Mouse (Mus musculus): Measurements from ENCODE around the gene Cwc25.

Gene Cwc25

GRCm38 (mm10) chr11:97766154-97766881 lies at the start of gene Cwc25:
Cwc25 (minus strand) TSS chr11:97766556.
- in situ Hi-C loops (cut with MboI; ENCODE audit: unreplicated experiment in 2 of 2): no loop called here

- in situ Hi-C loops (cut with MboI; ENCODE audit: unreplicated experiment in 2 of 2): no loop called here
Observed at GRCm38 (mm10) chr11:97815736-97816135, 49.4 kb upstream of the Cwc25 start.

GRCm38 (mm10) chr11:97813746-97814515 lies 47.6 kb upstream of the Cwc25 start:
- in situ Hi-C loops (cut with MboI; ENCODE audit: unreplicated experiment in 2 of 2): no loop called here

GRCm38 (mm10) chr11:97813085-97813484 lies 46.7 kb upstream of the Cwc25 start:
- in situ Hi-C loops (cut with MboI; ENCODE audit: unreplicated experiment in 2 of 2): no loop called here

DNA sequence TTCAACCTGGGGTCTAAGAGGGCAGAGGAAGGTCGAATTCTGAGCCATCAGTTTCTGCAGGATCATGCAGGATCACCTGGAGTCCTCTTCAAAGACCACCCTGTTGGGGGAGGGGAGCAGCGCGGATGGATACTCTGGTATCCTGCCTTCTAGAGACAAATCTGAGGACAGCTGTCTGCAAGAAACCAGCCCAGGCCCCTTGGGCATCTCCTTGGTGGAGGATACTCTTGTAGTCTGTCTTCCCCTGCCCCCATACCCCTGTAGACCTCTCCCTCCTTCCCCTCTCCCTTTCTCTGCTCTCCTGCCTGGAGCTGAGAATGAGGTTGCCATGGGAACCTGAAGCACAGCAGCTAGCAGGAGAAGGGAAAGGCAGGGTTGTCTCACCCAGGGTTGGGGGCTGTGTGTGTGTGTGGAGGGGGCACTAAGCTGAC lies 46.1 kb upstream of the Cwc25 start:
- in situ Hi-C loops (cut with MboI; ENCODE audit: unreplicated experiment in 2 of 2): no loop called here

- in situ Hi-C loops (cut with MboI; ENCODE audit: unreplicated experiment in 2 of 2): no loop called here
Observed at GRCm38 (mm10) chr11:97811569-97812362, 45.4 kb upstream of the Cwc25 start.

- in situ Hi-C loops (cut with MboI; ENCODE audit: unreplicated experiment in 2 of 2): no loop called here
Observed at GRCm38 (mm10) chr11:97810970-97811369, 44.6 kb upstream of the Cwc25 start.

- in situ Hi-C loops (cut with MboI; ENCODE audit: unreplicated experiment in 2 of 2): no loop called here
Observed at GRCm38 (mm10) chr11:97810356-97810755, 44.0 kb upstream of the Cwc25 start.

DNA sequence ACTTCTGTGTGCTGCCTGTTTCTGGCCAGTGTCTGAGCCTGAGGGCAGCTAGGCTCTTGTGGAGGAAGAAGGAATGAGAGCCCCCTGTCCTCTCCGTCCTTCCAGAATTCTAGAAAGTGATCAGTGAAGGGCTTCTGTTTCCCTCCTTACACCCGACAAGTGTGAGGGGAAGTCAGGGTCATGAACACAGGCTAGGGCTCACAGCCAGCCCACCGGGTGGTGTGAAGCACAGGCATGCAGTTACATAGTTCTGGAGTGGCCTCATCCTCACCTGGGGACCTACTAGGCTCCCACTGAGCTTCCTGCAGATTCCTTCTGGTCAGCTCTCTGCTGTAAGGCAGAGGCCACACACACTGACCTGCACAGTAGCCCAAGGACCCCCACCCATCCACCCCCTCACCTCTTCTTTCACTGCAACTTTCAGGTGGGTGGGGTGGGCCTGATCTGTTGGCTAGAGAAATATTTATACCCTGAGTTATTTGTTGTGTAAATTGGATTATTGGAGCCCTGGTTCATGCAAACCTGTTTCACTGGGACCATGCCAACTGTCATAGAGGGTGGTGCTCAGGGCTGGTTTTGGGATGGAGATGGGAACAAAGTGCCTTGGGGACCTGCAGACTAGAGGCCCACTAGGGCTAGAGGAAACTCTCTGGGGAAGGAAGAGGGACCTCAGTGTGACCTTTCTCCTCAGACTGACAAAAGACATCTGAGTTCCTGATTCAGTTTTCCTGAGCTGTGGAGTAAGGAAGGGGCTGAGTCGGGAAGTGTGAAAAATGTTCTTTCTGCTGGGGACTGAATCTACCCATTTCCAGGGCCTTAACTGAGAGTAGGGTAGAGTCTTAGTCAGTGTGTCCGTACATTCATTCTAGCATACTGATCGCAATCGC lies 43.1 kb upstream of the Cwc25 start:
- in situ Hi-C loops (cut with MboI; ENCODE audit: unreplicated experiment in 2 of 2): no loop called here

DNA sequence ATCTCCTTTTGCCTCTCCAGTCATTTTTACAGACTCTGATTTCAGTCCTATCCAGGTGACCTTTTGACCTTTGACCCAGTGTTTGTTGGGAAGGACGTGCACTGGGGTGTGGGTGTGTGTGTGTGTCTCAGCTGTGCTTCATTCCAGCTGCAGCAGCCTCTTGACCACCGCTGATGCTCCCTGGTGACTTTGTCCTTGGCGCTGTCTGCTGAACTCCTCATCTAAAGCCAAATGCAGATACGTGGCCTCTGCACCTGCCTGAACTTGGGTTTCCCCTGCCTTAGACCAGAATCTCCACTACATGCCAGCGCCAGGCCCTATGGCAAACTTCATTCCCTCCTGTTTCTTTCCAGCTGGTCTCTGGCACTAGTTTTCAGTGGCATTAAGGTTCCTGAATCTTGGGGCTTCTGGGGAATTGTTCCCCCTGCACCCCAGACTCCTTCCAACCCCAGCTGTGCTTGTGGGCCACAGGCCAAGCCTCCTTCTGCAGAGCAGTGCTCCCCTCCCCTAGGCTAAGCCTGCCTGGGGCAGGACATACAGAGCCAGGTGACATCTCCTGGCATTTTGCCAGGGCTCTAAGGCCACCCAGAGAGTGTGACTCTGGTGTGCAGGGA lies 42.4 kb upstream of the Cwc25 start:
- in situ Hi-C loops (cut with MboI; ENCODE audit: unreplicated experiment in 2 of 2): no loop called here

DNA sequence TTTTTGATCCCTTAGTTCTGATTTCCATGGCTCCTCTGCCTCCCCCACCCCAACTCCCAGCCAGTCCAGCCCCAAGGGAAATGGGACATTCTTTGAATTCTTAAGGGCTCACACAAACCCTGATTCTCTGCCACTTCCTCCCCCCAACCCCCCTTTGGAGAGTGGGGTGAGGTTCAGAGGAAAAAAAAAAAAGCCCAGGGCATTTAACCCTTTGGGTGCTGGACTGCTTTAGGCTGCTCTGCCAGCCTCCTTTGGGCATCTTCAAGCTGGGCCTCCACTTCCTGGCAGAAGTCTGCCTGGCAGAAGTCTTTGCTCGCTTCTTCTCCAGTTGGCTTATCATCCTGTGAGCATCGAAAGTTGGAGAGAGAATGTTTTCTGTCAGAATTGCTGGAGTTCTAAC lies 41.7 kb upstream of the Cwc25 start:
- in situ Hi-C loops (cut with MboI; ENCODE audit: unreplicated experiment in 2 of 2): no loop called here

DNA sequence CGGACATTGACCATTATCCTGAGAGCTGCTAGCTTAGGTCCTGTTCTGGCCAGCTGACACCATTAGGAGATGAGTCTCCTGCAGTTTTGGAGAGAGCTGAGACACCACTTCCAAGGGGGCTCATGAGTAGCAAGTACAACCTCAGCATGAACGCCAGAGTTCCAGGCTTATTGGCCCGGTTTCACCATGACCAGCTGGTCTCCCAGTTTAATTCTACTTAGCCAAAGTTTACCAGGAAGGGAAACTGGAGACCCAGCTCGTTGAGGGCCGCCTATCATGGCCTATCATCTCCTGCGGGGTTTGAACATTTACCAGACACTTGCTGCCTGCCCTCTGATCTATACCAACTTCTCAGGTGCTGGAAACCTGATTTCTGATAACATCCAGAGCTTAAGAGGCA lies 41.3 kb upstream of the Cwc25 start:
- in situ Hi-C loops (cut with MboI; ENCODE audit: unreplicated experiment in 2 of 2): no loop called here

DNA sequence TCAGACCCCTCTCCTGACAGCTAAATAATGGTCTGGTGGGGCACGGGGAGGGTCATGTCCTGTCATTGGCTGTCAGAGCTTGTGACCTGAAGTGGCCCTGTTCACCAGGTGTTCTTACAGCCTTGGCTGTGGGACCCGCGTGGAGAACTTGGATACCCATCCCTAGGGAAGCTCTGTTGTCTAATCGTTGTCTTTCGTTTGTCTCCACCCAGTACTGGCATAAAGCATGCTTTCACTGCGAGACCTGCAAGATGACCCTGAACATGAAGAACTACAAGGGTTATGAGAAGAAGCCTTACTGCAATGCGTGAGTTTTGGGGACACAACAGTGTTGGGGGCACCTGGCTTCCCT lies 40.2 kb upstream of the Cwc25 start:
- in situ Hi-C loops (cut with MboI; ENCODE audit: unreplicated experiment in 2 of 2): no loop called here

DNA sequence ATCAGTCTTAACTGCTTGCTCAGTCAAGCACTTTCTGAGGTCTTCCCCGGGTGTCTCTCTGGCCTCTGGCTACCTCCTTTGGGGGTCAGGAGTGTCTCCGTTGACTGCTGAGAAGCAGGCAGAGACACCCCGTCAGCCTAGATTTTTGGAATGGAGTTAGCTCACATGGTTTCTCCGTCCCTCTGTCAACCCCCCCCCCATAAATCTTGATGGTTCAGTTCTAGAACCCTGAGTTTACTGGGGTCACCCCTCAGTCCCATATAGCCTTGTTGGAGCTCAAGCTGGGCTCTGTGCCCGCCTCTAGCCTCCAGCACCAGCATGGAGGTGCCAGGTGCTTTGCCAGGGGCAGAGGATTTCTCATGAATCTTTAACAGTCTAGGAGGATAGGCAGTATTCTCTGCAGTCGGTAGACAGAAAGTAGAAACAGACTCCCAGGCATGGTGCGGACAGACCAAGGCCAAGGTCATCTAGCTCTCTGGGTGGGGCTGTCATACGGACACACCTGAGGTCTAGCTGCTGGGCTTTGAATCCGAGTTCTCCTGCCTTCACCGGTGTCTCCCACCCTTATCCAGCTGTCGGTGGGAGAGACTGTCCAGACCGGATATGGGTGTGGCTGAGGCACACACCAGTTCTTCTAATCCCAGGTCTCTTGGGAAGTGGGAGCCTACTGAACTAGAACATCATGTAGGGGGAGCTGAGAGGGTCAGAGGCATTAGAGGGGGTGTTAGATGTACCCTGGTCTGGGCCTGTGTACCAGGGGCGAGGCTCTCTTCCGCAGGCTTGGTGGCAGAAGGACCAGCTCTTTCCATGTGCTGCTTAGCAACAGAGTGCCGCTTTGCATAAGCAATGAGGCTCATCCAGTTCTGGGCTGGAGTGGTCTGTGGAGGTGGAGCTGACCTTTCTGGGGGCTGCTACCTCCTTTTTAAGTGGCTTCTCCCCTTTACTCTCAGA lies 39.6 kb upstream of the Cwc25 start:
- in situ Hi-C loops (cut with MboI; ENCODE audit: unreplicated experiment in 2 of 2): no loop called here

- in situ Hi-C loops (cut with MboI; ENCODE audit: unreplicated experiment in 2 of 2): loop anchor here in 1 of 2 experiments (5.0 kb wide), 1 partner anchor 182 kb away; the partner anchor contains the start of gene Plxdc1
Observed at GRCm38 (mm10) chr11:97804841-97805661, 38.7 kb upstream of the Cwc25 start.

DNA sequence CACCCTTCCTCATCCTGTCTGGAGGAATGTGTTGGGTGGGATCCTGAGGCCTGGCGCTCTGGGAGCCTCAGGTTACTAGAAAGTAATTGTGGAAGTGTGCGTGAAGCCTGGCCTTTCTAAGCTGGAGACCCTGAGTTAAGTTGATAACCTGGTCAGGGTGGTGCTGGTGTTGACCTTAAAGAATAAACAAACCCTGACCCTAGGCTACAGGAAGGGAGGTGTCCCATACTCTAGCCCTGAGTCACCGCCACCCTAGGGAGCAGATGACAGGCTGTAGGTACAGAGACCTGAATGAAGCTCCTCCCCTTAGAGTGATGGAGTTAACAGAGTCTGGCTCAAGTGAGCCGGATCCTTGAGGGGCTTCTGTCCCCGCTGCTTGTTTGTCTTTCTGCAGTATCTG lies 37.5 kb upstream of the Cwc25 start:
- in situ Hi-C loops (cut with MboI; ENCODE audit: unreplicated experiment in 2 of 2): loop anchor here in 1 of 2 experiments (5.0 kb wide), 1 partner anchor 183 kb away; the partner anchor contains the start of gene Plxdc1

DNA sequence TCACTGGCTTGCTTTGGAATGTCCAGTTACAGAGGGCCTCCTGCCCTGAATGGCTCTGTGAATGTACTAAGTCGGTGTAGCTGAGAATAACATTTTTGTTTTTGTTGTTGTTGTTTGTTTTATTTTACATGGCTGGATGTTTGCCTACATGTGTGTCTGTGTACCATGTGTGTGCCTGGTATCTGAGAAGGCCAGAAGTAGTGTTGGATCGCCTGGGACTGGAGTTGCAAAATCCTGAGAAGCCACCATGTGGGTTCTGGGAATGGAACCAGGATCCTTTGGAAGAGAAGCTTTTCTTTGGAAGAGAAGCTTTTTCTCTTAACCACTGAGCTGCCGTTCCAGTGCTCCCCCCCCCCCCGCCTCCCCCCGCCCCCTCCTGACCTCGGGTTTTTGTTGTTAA lies 36.1 kb upstream of the Cwc25 start:
- in situ Hi-C loops (cut with MboI; ENCODE audit: unreplicated experiment in 2 of 2): loop anchor here in 1 of 2 experiments (5.0 kb wide), 1 partner anchor 185 kb away; the partner anchor contains the start of gene Plxdc1

DNA sequence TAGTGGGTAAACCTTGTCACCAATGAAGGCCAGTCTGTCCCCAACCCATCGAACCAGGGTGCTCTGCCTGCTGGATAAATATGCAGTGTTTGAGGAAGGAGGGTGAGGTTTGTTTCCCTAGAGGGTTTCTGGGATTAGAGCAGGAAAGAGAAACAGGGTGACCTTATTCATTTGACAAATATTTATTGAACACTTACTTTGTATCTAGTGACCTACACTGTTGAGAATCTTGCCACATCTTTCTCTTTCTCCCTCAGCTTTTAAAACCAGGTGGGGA lies 35.8 kb upstream of the Cwc25 start:
- in situ Hi-C loops (cut with MboI; ENCODE audit: unreplicated experiment in 2 of 2): loop anchor here in 1 of 2 experiments (5.0 kb wide), 1 partner anchor 185 kb away; the partner anchor contains the start of gene Plxdc1
